Mouse (Mus musculus) retina, embryonic 14.5 days (tissue): ENCODE results near the gene Ptprt.
"Not testable (repeated sequence)": the region's sequence is repeated elsewhere in the genome, so short reads cannot be mapped to it uniquely, and the experiment has no call there.

Experiments
- DNase-seq: peaks from one replicate; pipeline ENCODE4 v3.0.0-alpha.2; 2015; ENCODE audit warnings: low spot score

The Ptprt gene

DNA sequence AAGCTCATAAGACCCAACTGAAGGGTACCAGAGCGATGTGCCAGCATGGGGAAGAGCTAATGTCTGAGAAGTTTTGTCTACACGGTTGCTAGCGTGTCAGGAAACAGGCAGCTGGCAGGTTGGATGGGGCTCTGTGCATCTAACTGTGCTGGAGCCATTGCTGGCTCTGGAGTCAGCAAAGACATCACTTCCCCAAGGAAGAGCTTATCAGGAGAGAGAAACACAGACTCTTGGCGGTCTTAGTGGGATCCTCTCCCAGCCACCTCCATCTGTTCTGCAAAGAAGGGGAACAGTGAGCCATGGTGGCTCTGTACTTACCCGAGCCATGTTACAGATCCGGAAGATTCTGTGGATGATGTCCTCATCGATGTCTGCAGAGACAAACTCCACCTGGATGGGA, 1126.8 kb downstream of the Ptprt start:
- no peak for DNase-seq

- DNase-seq: no peak
These were observed 1133.8 kb downstream of the Ptprt start for GRCm38 (mm10) chr2:161527192-161527591.

GRCm38 (mm10) chr2:161519671-161520070, 1141.3 kb downstream of the Ptprt start:
- DNase-seq: no peak

- no peak for DNase-seq
These were observed 1144.0 kb downstream of the Ptprt start for GRCm38 (mm10) chr2:161516921-161517320.

GRCm38 (mm10) chr2:161513256-161513655, 1147.7 kb downstream of the Ptprt start:
- DNase-seq: peak; percentile 47

GRCm38 (mm10) chr2:161511880-161512570, 1148.9 kb downstream of the Ptprt start:
- DNase-seq: not testable (repeated sequence)

DNA sequence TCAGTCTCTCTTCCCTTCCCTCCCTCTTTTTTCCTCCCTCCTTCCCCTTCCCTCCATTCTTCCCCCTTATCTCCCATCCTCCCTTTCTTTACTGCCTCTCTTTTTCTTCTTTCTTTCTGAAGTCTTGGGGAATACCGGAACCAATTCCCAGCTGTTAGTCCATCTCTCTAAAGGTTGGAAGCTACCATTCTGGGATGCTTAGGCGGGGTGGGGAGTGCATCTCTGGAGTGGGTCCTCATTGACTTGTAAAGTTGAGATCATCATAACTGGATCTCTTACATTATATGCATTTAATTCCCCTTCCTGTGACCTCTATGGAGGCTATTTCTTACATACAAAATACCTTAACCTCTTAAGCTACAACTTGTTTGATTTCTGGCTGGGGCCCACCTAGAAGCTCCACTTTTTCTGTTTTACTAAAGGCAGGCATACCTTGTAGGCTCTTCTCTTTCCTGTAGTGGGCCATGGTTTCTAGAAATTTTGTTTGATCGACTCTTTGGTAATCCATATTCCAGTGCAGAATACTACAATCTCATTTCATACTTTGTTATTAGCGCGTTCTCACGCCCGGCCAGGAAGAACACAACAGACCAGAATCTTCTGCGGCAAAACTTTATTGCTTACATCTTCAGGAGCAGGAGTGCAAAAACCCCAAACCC, 1149.7 kb downstream of the Ptprt start:
- no peak for DNase-seq

GRCm38 (mm10) chr2:161499097-161499899, 1161.6 kb downstream of the Ptprt start:
- peak; percentile 30 for DNase-seq

- no peak for DNase-seq
These were observed 1162.4 kb downstream of the Ptprt start for GRCm38 (mm10) chr2:161498449-161499096.

- DNase-seq: no peak
These were observed 1179.2 kb downstream of the Ptprt start for GRCm38 (mm10) chr2:161481741-161482140.

DNA sequence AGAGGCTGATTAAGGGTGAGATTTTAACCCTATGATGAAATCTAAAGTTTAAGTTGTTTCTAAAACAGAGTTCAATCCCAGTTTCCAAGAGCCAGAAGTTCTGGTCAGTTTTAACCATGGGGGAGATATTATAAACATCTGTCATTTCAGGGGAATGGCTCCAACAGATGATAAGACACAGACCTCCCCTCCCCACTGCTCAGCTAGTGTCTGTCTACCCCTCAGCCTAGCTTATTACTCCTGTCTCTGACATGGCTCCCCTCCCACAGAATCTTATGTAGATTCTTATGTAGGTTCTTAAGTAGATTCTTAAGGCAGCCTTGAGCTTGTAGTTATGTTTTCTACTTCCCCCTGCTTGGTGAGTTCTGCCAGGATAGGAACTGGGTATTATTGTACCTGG, 1180.5 kb downstream of the Ptprt start:
- no peak for DNase-seq
